Mouse (Mus musculus) ES-E14 (cell line): ENCODE measurements at regions not wholly inside any gene's neighbourhood (a gene's known extent, or its start where the extent isn't known, plus 50 kb on each side); places are given as distances from the start of the nearest gene placed in this dataset.

ENCODE experiments used
- DNase-seq: peaks from one replicate; pipeline ENCODE4 v3.0.0-alpha.2; 2013; ENCODE audit warnings: low read depth, low spot score
- H3K27ac ChIP-seq: 2 replicates; pipeline ENCODE4 v1.5.1; 2012; ENCODE audit warnings: low read depth, mild to moderate bottlenecking, low read length, moderate library complexity, mixed read lengths; ENCODE audit not compliant: poor library complexity, insufficient read depth, severe bottlenecking
- H3K36me3 ChIP-seq: 2 replicates; pipeline ENCODE4 v1.6.1; 2012; ENCODE audit warnings: mild to moderate bottlenecking, low read length, moderate library complexity, mixed read lengths; ENCODE audit not compliant: control insufficient read depth, poor library complexity, insufficient read depth, severe bottlenecking
- H3K4me1 ChIP-seq, 2 experiments: fragments of 150-350 bp in 1 of 2; sonication (generic) in 1 of 2; 2 replicates each; pipeline ENCODE4 v1.6.1; 2012; ENCODE audit warnings: low read length in 2 of 2, mild to moderate bottlenecking in 1 of 2, mixed read lengths in 1 of 2; ENCODE audit not compliant: control insufficient read depth in 2 of 2, insufficient read depth in 2 of 2, poor library complexity in 1 of 2
- H3K4me3 ChIP-seq, 2 experiments: fragments of 150-350 bp in 1 of 2; sonication (generic) in 1 of 2; 2 replicates each; pipeline ENCODE4 v1.5.1; 2012; ENCODE audit warnings: low read length in 2 of 2, low read depth in 1 of 2, mild to moderate bottlenecking in 1 of 2, mixed read lengths in 1 of 2; ENCODE audit not compliant: insufficient read depth in 1 of 2, poor library complexity in 1 of 2, severe bottlenecking in 1 of 2
- H3K9ac ChIP-seq: 2 replicates; pipeline ENCODE4 v1.6.1; 2012; ENCODE audit warnings: low read depth, mild to moderate bottlenecking, low read length, mixed read lengths; ENCODE audit not compliant: poor library complexity, insufficient read depth, severe bottlenecking
- H3K9me3 ChIP-seq: fragments of 150-350 bp; sonication (generic); 2 replicates; pipeline ENCODE4 v1.6.1; 2012; ENCODE audit warnings: low read depth, mild to moderate bottlenecking, low read length; ENCODE audit not compliant: control insufficient read depth, insufficient read depth
- CHD2 ChIP-seq: IDR thresholded peaks from 2 replicates; pipeline ENCODE4 v1.6.1; 2014; ENCODE audit warnings: mild to moderate bottlenecking, low read depth, low read length, inconsistent platforms
- HCFC1 ChIP-seq: IDR thresholded peaks from 2 replicates; pipeline ENCODE4 v1.6.1; 2012; ENCODE audit warnings: low read length, inconsistent platforms, borderline replicate concordance; ENCODE audit not compliant: insufficient read depth
- MAFK ChIP-seq: IDR thresholded peaks from 2 replicates; pipeline ENCODE4 v1.6.1; 2014; ENCODE audit warnings: mild to moderate bottlenecking, low read depth, low read length, inconsistent platforms; ENCODE audit not compliant: insufficient read depth
- ZC3H11A ChIP-seq: IDR thresholded peaks from 2 replicates; pipeline ENCODE4 v1.6.1; 2012; ENCODE audit warnings: low read depth, mild to moderate bottlenecking, inconsistent platforms, low read length, borderline replicate concordance
- ZNF384 ChIP-seq: IDR thresholded peaks from 2 replicates; pipeline ENCODE4 v1.6.1; 2012; ENCODE audit warnings: low read depth, low read length, inconsistent platforms
- in situ Hi-C, 2 experiments: fragments of 600-800 bp; cut with MboI; formaldehyde crosslinking; loops; one replicate each; pipeline ENCODE4 v1.15.1; 2025; ENCODE audit warnings: low sequenced_read_pairs in 2 of 2, inconsistent platforms in 1 of 2; ENCODE audit not compliant: unreplicated experiment in 2 of 2

GRCm38 (mm10) chr3:47817564-47817963 lies 1369.5 kb upstream of the Pabpc4l start:
- in situ Hi-C loops: no loop called here
- Histone ChIP-seq H3K4me3 (no peak overlapping the region), H3K9ac (no peak overlapping the region), H3K9me3 (no peaks in the 10 kb centered on the region), H3K27ac (no peak overlapping the region), H3K36me3 (no peaks in the 10 kb centered on the region), H3K4me1 (no peaks in the 10 kb centered on the region)
- no peak for DNase-seq
- TF ChIP-seq MAFK (no peak), CHD2 (no peak), ZC3H11A (no peak), ZNF384 (no peak), HCFC1 (no peak)
